Comparison of ENCODE assay signal across 12 mouse cellular contexts in the genomic region with DNA sequence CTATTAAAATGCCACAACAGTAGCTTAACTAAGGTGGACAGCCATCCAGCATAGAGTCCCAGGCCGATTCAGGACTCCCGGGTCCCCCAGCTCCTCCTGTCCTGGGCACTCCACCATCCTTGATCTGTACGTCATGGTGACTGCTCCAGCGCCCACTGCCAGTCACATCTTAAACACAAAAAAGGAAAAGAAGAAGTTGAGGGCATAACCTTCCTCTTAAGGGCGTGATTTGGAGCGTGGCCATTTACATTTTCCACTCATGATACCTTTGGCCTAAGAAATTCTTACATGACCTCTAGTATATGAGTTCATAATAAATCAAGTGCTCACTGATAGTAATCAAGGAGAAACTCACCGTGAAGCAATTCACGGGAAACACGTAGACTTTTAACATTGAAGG.
"Had no signal": no experiment of that assay in that cellular context is flagged by ENCODE, and none has a peak within 500 bp of the region (broad histone marks: within the 10 kb centered on the region; RNA-seq: fewer than 3 reads in every experiment).

No protein-coding gene starts in this region.

- ATAC-seq: intestine, postnatal 0 days; liver, embryonic 12.5 days had no signal

- H3K9ac ChIP-seq: limb, embryonic 15.5 days; liver, embryonic 12.5 days; lung, embryonic 14.5 days; midbrain, embryonic 15.5 days; neural tube, embryonic 13.5 days had no signal

- H3K4me2 ChIP-seq: limb, embryonic 15.5 days; liver, embryonic 12.5 days; midbrain, embryonic 15.5 days; neural tube, embryonic 13.5 days had no signal

- DNase-seq: kidney, adult 8-10 months; lung, postnatal 14 days; right cerebral cortex, postnatal 14 days; thymus, adult 18-20 months; thymus, postnatal 14 days had no signal

- H3K36me3 ChIP-seq: limb, embryonic 15.5 days; liver, embryonic 12.5 days had no signal

- H3K9me3 ChIP-seq: limb, embryonic 15.5 days; liver, embryonic 12.5 days; midbrain, embryonic 10.5 days; midbrain, embryonic 15.5 days; neural tube, embryonic 13.5 days had no signal

- H3K4me3 ChIP-seq: limb, embryonic 15.5 days; liver, embryonic 12.5 days; midbrain, embryonic 10.5 days; midbrain, embryonic 15.5 days; neural tube, embryonic 13.5 days had no signal

- H3K27me3 ChIP-seq: limb, embryonic 15.5 days; liver, embryonic 12.5 days; midbrain, embryonic 15.5 days; neural tube, embryonic 13.5 days had no signal

- H3K27ac ChIP-seq: limb, embryonic 15.5 days; liver, embryonic 12.5 days; midbrain, embryonic 10.5 days; midbrain, embryonic 15.5 days; neural tube, embryonic 13.5 days had no signal
